Mouse (Mus musculus): ENCODE data around the gene Gm5726. TPM values are rescaled to one million over a fixed set of nuclear protein-coding genes. Genes with fewer than 3 reads are reported as not detected.
"Not testable (repeated sequence)": the region's sequence is repeated elsewhere in the genome, so short reads cannot be mapped to it uniquely, and the experiment has no call there.

Gm5726 gene
- not detected for total RNA-seq (2021)

- intact Hi-C loops (cut with DNase I); DNase-seq: not testable (repeated sequence)
These were observed at the start of gene Gm5726 for GRCm38 (mm10) chr7:20545657-20546056. Gene Gm5726, minus strand, starts transcription at chr7:20545757.

- DNase-seq; intact Hi-C loops (cut with DNase I): not testable (repeated sequence)
These were observed 30.6 kb upstream of the Gm5726 start, which contains the start of gene Gm4141 for GRCm38 (mm10) chr7:20576141-20576540. Gene Gm4141, minus strand, starts transcription at chr7:20576241.

DNA sequence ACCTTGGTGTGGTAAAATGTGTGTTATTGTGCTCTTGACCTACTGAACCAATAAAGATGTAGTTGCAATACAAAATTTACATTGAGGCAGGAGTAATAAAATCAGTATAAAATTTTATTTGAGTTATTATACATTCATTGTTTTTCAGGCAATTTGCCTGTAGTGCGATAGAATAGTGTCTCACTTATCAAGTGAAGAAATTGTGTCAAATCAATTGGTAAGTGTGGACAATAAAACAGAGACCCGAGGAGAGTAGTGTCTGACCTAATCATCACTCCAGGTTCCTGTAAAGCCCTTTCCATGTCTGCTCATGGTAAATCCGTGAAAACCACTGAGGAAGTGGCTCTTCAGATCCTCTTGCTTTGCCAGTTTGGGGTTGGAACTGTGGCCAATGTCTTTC, 12.0 kb downstream of the Gm5726 start, which contains the start of gene Vmn1r104:
Gene Vmn1r104, plus strand, starts transcription at position 301 of the 400 bp plus-strand sequence.
- intact Hi-C loops (cut with DNase I); DNase-seq: not testable (repeated sequence)

DNA sequence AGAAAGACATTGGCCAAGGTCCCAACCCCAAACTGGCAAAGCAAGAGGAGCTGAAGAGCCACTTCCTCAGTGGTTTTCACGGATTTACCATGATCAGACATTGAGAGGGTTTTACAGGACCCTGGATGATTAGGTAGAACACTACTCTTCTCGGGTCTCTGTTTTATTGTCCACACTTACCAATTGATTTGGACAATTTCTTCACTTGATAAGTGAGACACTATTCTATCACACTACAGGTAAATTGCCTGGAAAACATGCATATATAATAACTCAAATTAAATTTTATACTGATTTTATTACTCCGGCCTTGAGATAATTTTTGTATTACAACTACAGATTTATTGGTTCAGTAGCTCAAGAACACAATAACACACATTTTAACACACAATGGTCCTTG, 35.1 kb downstream of the Gm5726 start, which contains the start of gene Vmn1r103:
Gene Vmn1r103, minus strand, starts transcription at position 101 of the 400 bp plus-strand sequence.
- DNase-seq; intact Hi-C loops (cut with DNase I): not testable (repeated sequence)

Other genes with a start within 250 kb of the Gm5726 start
- gene Gm4133, start 211.7 kb downstream of the Gm5726 start, total RNA-seq (2021): not detected
- gene Gm5728, start 170.3 kb downstream of the Gm5726 start, total RNA-seq (2021): not detected
- not detected for gene Vmn1r100, start 127.8 kb downstream of the Gm5726 start, total RNA-seq (2021)
- not detected for gene Vmn1r101, start 103.2 kb downstream of the Gm5726 start, total RNA-seq (2021)
- gene Gm10670, start 70.8 kb downstream of the Gm5726 start, total RNA-seq (2021): not detected
- gene Vmn1r103, start 35.2 kb downstream of the Gm5726 start, total RNA-seq (2021): not detected
- gene Vmn1r104, start 11.9 kb downstream of the Gm5726 start, total RNA-seq (2021): not detected
- not detected for gene Gm4141, start 30.5 kb upstream of the Gm5726 start, total RNA-seq (2021)
- not detected for gene Gm4513, start 53.3 kb upstream of the Gm5726 start, total RNA-seq (2021)
- not detected for gene Vmn1r107, start 123.2 kb upstream of the Gm5726 start, total RNA-seq (2021)
- not detected for gene Vmn1r111, start 157.5 kb upstream of the Gm5726 start, total RNA-seq (2021)
- gene Gm10668, start 184.9 kb upstream of the Gm5726 start, total RNA-seq (2021): not detected
- gene Vmn1r112, start 225.4 kb upstream of the Gm5726 start, total RNA-seq (2021): not detected
- gene Vmn1r113, start 241.5 kb upstream of the Gm5726 start, total RNA-seq (2021): not detected

All from heart, postnatal 10 days (tissue).